ENCODE assay signal across 28 mouse cellular contexts in genomic region chr11:61123886-61124285, GRCm38 (mm10).
"Had no signal": no experiment of that assay in that cellular context is flagged by ENCODE, and none has a peak within 500 bp of the region (broad histone marks: within the 10 kb centered on the region; RNA-seq: fewer than 3 reads in every experiment).

No protein-coding gene starts in this region.

- H3K9ac ChIP-seq: embryonic facial prominence, embryonic 12.5 days; embryonic facial prominence, embryonic 13.5 days; embryonic facial prominence, embryonic 15.5 days; forebrain, embryonic 12.5 days; forebrain, embryonic 13.5 days; forebrain, embryonic 15.5 days; forebrain, postnatal 0 days had no signal

- DNase-seq: cerebellum, adult 8-10 months; cerebellum, adult 9-10 months; cerebellum, adult 9-11 months; cerebellum, postnatal 10 days; cerebellum, postnatal 14 days; cerebellum, postnatal 25 days; cerebellum, postnatal 36 days; embryo, embryonic 11 days; forebrain, postnatal 0 days; gastrocnemius, adult 2 months; gastrocnemius, postnatal 10 days; gastrocnemius, postnatal 14 days; gastrocnemius, postnatal 25 days; gastrocnemius, postnatal 36 days; heart, adult 11 months; heart, adult 18-20 months; heart, adult 2 months had no signal

- H3K4me2 ChIP-seq: embryonic facial prominence, embryonic 12.5 days; embryonic facial prominence, embryonic 13.5 days; embryonic facial prominence, embryonic 15.5 days; forebrain, embryonic 12.5 days; forebrain, embryonic 13.5 days; forebrain, embryonic 15.5 days had no signal

- H3K27ac ChIP-seq: embryonic facial prominence, embryonic 10.5 days; embryonic facial prominence, embryonic 12.5 days; embryonic facial prominence, embryonic 13.5 days; embryonic facial prominence, embryonic 15.5 days; forebrain, embryonic 10.5 days; forebrain, embryonic 12.5 days; forebrain, embryonic 13.5 days; forebrain, embryonic 15.5 days; gastrocnemius, adult 2 months; heart, adult 2 months had no signal

- H3K27me3 ChIP-seq: embryonic facial prominence, embryonic 12.5 days; embryonic facial prominence, embryonic 13.5 days; embryonic facial prominence, embryonic 15.5 days; forebrain, embryonic 12.5 days; forebrain, embryonic 13.5 days; forebrain, embryonic 15.5 days had no signal

- H3K9me3 ChIP-seq: embryonic facial prominence, embryonic 10.5 days; embryonic facial prominence, embryonic 12.5 days; embryonic facial prominence, embryonic 13.5 days; embryonic facial prominence, embryonic 15.5 days; forebrain, embryonic 10.5 days; forebrain, embryonic 12.5 days; forebrain, embryonic 13.5 days; forebrain, embryonic 15.5 days had no signal

- ATAC-seq: forebrain, embryonic 13.5 days; forebrain, embryonic 14.5 days; forebrain, embryonic 15.5 days; forebrain, embryonic 16.5 days; forebrain, postnatal 0 days had no signal

- H3K36me3 ChIP-seq: embryonic facial prominence, embryonic 10.5 days; embryonic facial prominence, embryonic 12.5 days; embryonic facial prominence, embryonic 13.5 days; embryonic facial prominence, embryonic 15.5 days; forebrain, embryonic 10.5 days; forebrain, embryonic 12.5 days; forebrain, embryonic 15.5 days had no signal

- H3K4me3 ChIP-seq: embryonic facial prominence, embryonic 10.5 days; embryonic facial prominence, embryonic 12.5 days; embryonic facial prominence, embryonic 13.5 days; embryonic facial prominence, embryonic 15.5 days; erythroblast, embryonic 14.5 days; forebrain, embryonic 10.5 days; forebrain, embryonic 12.5 days; forebrain, embryonic 13.5 days; forebrain, embryonic 15.5 days; gastrocnemius, adult 2 months; heart, adult 2 months had no signal

- H3K4me1 ChIP-seq: embryonic facial prominence, embryonic 10.5 days; embryonic facial prominence, embryonic 12.5 days; embryonic facial prominence, embryonic 13.5 days; embryonic facial prominence, embryonic 15.5 days; forebrain, embryonic 10.5 days; forebrain, embryonic 12.5 days; forebrain, embryonic 13.5 days; forebrain, embryonic 15.5 days had no signal
